Mouse (Mus musculus): Measurements from ENCODE around the gene Parp6. TPM values are rescaled to one million over a fixed set of nuclear protein-coding genes. Genes with fewer than 3 reads are reported as not detected.

Gene Parp6
- polyA plus RNA-seq, 1 experiment from 2014 or later: 23.7 TPM

GRCm38 (mm10) chr9:59679678-59680533 is 62.8 kb downstream of the Parp6 start, which contains the start of gene Gramd2:
TSS of gene Gramd2 (plus strand) at chr9:59680144.
- DNase-seq (ENCODE audit: low spot score): peak; percentile 42

- DNase-seq (ENCODE audit: low spot score): no peak
Measured at GRCm38 (mm10) chr9:59680534-59680875, 63.4 kb downstream of the Parp6 start.

- DNase-seq (ENCODE audit: low spot score): no peak
Measured at GRCm38 (mm10) chr9:59684020-59684419, 66.9 kb downstream of the Parp6 start.

- no peak for DNase-seq (ENCODE audit: low spot score)
Measured at GRCm38 (mm10) chr9:59687416-59688046, 70.4 kb downstream of the Parp6 start.

- no peak for DNase-seq (ENCODE audit: low spot score)
Measured at GRCm38 (mm10) chr9:59691635-59692094, 74.6 kb downstream of the Parp6 start.

DNA sequence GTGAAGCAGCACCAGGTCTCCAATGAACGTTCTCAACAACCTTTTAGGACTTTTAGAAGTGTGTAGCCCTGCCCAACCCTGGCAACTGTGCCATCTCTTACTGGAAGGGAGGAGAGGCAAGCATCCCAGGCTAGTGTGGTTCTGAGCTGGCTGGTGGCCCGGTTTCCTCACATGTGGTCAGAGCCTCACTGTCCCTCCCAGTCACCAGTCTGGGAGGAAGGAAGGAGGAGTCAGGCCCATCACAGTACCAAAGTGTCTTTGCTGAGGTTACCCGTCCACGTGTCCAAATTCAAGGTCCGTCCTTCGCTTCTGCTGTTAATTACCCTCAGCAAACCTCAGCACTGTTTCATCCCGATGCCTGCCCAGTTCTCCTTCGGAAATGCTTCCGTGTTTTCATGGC is 75.1 kb downstream of the Parp6 start:
- no peak for DNase-seq (ENCODE audit: low spot score)

DNA sequence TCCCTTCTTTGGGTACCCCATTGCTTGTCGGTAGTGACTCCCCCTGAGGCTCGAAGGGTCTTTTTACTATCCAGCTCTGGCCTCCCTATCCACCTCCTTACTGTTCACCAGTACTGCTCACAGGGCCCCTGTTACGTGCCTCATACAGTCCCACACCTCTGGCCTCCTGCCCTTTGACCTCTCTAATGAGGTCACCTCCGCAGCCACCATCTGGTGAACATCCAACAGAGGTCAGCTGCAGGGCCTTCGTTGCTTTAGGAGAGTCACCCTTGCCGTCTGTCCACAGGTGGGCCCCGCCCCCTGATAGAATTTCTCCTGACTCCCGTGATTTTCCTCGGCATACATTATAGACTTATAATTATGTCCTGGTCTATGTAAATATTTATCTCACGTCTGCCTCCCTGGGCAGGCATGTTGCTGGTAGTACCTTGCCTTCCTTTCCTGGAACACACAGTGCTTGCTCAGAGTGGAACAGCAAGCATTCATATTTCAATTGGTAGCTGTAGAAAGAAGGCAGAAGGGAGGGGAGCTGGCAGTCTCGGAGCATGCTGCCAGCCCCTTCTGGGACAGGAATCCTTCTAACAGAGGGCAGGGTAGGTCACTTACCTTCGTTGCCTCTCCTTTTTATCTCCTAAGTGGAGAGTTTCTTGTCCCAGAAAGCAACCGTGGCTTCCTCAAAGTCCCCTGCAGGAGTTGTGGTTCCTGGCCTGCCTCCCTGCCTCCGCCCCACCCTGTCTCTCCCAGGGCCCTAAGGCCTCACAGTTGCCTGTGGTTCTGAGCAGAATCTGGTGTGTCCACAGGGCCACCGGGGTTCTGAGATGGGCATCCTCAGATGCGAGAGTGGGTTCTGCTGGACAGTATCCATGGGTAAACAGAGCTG is 77.7 kb downstream of the Parp6 start:
- DNase-seq (ENCODE audit: low spot score): no peak

DNA sequence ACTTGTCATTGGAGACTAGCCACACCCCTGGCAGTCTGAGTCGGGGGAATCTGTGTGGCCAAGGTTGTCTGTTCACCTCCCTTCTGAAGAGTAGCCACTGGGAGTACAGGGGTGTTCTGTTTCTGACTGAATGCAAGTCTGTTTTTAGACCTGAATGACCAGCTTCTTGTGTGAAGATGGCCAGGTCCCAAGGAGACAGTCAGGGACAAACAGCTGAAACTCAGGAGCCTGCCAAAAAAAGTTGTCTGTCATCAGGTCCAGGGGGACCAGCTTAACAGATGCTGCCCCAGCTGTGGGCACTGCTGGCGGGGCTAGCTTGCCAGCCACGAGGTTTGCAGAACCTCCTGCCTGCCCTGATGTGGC is 78.3 kb downstream of the Parp6 start:
- no peak for DNase-seq (ENCODE audit: low spot score)

GRCm38 (mm10) chr9:59696381-59696780 is 79.3 kb downstream of the Parp6 start:
- no peak for DNase-seq (ENCODE audit: low spot score)

Other genes starting within 250 kb of the Parp6 start
- 12.3 and 13.7 TPM in 2 replicates for gene Arih1, start 130.7 kb upstream of the Parp6 start, polyA plus RNA-seq (2015; fragmentation: Nextera tagmentation; extraction: Ambion mirVana)
- 39.9 and 47.7 TPM in 2 replicates for gene Hexa, start 77.7 kb upstream of the Parp6 start, polyA plus RNA-seq (2015; fragmentation: Nextera tagmentation; extraction: Ambion mirVana)
- 0.23 and 0.72 TPM in 2 replicates for gene Tmem202, start 77.4 kb upstream of the Parp6 start, polyA plus RNA-seq (2015; fragmentation: Nextera tagmentation; extraction: Ambion mirVana)
- 0.08 TPM in 1 of 2 replicates, not detected in the other for gene Celf6, start 39.4 kb upstream of the Parp6 start, polyA plus RNA-seq (2015; fragmentation: Nextera tagmentation; extraction: Ambion mirVana)
- 599 and 667 TPM in 2 replicates for gene Pkm, start 39.1 kb downstream of the Parp6 start, polyA plus RNA-seq (2015; fragmentation: Nextera tagmentation; extraction: Ambion mirVana)
- gene Gramd2, start 62.9 kb downstream of the Parp6 start, polyA plus RNA-seq (2015; fragmentation: Nextera tagmentation; extraction: Ambion mirVana): 0.20 and 0.41 TPM in 2 replicates
- gene Senp8, start 133.4 kb downstream of the Parp6 start, polyA plus RNA-seq (2015; fragmentation: Nextera tagmentation; extraction: Ambion mirVana): 6.6 and 8.6 TPM in 2 replicates
- 3.4 and 4.3 TPM in 2 replicates for gene Myo9a, start 133.6 kb downstream of the Parp6 start, polyA plus RNA-seq (2015; fragmentation: Nextera tagmentation; extraction: Ambion mirVana)